Mouse (Mus musculus): ENCODE measurements at regions not wholly inside any gene's neighbourhood (a gene's known extent, or its start where the extent isn't known, plus 50 kb on each side); places are given as distances from the start of the nearest gene placed in this dataset.

GRCm38 (mm10) chr14:25385644-25386043 lies 73.3 kb upstream of the Zmiz1 start:
- TF ChIP-seq CTCF (IDR thresholded peaks at IDR 0.05; ENCODE audit: borderline replicate concordance, extremely low read depth, insufficient read depth, insufficient read length): no peak
- TF ChIP-seq POLR2A (IDR thresholded peaks at IDR 0.05; ENCODE audit: borderline replicate concordance, extremely low read depth, insufficient read depth, insufficient read length, poor library complexity, severe bottlenecking): no peak

Data from brain, embryonic 14.5 days (tissue).